Mouse (Mus musculus): ENCODE measurements around the gene Cep55. TPM values are rescaled to one million over a fixed set of nuclear protein-coding genes. Genes with fewer than 3 reads are reported as not detected.
A peak's percentile ranks its signal among the peaks of the same experiment; 100 is the strongest.

The Cep55 gene
- total RNA-seq, 2 experiments from 2014 or later = 10.0 to 11.0 TPM

DNA sequence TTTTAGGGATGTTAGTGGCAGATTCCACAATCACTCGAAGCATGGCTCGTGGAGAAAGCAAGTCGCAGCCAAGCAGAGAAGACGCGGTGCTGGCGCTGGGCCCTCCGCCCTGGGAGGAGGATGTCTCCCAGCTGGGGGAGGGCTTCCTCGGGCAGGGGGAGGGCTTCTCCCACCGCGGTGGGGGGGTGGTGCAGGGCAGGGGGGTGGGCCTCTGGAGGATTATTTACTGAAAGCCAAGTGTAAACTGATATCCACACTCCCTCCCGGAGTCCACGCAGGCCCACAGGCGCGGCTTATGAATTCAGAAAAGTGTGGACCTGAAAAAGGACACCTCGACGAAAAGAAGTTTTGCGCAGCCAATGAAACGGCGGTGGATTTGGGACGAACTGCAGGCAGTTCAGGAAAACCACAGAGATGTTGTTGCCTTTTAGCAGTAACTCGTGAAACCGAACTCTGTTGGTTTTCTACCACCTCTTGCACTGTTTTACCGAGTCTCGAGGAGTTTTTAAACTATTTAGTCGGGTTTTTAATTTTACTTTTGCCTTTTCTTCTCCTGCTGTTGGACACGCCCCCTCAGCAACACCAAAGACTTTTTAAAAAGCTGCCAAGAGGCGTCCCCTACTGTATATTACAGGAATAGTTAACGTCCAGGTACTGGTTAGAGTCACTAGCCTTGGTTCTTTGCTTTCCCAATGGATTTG lies 11.4 kb upstream of the Cep55 start, which contains the start of gene Myof:
Myof (minus strand) TSS at position 297 of the 701 bp plus-strand sequence.
- peak in 1 of 2 experiments; percentile 28 for DNase-seq (ENCODE audit: low spot score in 2 of 2)

- no peak for DNase-seq (ENCODE audit: low spot score in 2 of 2)
Measured at GRCm38 (mm10) chr19:38045198-38045597, 9.6 kb upstream of the Cep55 start.

DNA sequence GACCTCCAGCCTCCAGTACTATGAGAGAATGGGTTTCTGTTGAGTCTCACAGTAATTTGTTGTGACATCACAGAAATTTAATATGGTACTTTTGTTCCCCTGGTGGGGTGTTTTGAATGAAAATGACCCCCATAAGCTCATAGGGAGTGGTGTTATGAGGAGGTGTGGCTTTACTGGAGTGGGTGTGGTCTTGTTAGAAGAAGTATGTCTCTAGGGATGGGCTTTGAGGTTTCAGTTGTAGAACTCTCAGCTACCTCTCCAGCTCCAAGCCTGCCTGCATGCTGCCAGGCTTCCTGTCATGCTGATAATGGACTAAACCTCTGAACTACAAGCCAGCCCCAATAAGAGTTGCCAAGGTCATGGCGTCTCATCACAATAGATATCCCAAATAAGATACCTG lies 5.1 kb upstream of the Cep55 start:
- DNase-seq (ENCODE audit: low spot score in 2 of 2) = no peak

- DNase-seq (ENCODE audit: low spot score in 2 of 2) = no peak
Measured at GRCm38 (mm10) chr19:38053227-38054041, 1.4 kb upstream of the Cep55 start.

- DNase-seq (ENCODE audit: low spot score in 2 of 2) = peak in 1 of 2 experiments; percentile 41
Measured at GRCm38 (mm10) chr19:38054149-38054719, 577 bp upstream of the Cep55 start.

DNA sequence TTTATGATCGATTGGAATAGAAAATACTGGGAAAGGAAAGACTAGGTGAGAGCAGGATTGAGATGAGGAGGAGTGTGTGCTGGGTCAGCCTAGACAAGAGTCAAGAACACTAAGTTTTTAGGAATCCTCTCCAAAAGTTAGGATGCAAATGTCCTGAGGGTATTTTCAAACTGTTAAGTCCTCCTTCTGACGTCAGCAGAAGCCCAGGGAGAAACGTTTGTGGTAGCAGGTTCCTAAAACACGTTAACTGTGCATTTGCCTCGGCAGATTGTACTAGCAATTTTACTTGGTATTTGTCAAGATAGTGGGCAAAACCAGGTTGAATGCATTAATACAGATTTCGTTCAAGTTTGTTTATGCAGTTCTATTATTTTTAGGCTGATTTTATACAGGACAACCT lies 987 bp downstream of the Cep55 start:
- DNase-seq (ENCODE audit: low spot score in 2 of 2) = no peak

- DNase-seq (ENCODE audit: low spot score in 2 of 2) = no peak
Measured at GRCm38 (mm10) chr19:38056276-38056675, 1.5 kb downstream of the Cep55 start.

- DNase-seq (ENCODE audit: low spot score in 2 of 2) = no peak
Measured at GRCm38 (mm10) chr19:38056931-38057330, 2.1 kb downstream of the Cep55 start.

DNA sequence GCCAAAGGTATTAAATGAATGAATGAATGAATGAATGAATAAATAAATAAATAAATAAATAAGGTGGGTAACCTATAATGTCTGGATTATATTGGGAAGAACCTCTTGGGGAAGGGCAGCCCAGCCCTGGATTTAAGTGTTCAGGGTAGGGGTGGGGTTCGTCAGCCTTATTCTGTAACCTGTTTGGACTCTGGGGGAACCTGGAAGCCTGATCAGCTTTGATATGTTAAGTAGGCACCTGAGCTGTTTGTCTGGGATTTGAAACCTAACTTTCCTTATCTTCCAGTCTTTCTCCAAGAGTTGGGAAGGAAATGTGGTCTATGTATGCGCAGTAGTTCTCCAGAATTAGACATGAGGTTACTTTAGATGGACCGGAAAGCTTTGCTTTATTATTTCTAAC lies 8.4 kb downstream of the Cep55 start:
- no peak for DNase-seq (ENCODE audit: low spot score in 2 of 2)

- DNase-seq (ENCODE audit: low spot score in 2 of 2) = no peak
Measured at GRCm38 (mm10) chr19:38064051-38064450, 9.2 kb downstream of the Cep55 start.

- DNase-seq (ENCODE audit: low spot score in 2 of 2) = no peak
Measured at GRCm38 (mm10) chr19:38073226-38073625, 18.4 kb downstream of the Cep55 start.

- no peak for DNase-seq (ENCODE audit: low spot score in 2 of 2)
Measured at GRCm38 (mm10) chr19:38075051-38075450, 20.2 kb downstream of the Cep55 start.

- DNase-seq (ENCODE audit: low spot score in 2 of 2) = no peak
Measured at GRCm38 (mm10) chr19:38076251-38076650, 21.4 kb downstream of the Cep55 start.

DNA sequence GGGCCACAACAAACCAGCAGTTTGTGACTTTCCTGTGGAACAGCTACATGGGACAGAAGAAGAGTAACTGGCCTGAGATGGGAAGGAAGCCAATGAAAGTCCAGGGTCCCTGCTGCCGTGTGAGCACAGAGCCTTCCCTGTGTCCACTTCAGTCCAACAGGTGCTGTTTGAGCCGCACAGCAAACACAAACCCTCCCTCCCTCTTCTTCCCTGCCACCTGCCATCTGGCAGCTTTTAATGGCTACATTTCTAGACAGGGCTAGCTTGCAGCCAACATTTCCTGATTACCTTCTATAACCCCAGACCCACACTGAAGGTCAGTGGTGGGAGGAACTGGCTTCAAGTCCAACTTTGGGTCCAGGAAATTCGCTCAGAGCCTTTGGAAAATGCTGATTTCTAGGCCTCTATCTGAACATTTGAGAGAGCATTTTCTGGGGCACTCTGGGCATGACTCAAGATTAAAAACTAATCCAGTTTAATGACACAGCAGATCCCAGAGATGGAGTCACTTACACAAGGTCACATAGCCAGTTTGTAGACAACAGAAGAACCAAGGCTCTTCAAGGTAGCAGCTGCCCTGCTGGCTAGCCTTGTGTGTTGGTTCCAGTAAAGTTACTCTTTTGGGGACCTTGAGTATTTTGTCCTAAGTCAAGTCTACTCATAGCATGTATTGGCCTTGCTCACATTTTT lies 23.2 kb downstream of the Cep55 start:
- no peak for DNase-seq (ENCODE audit: low spot score in 2 of 2)

GRCm38 (mm10) chr19:38081361-38081760 lies 26.6 kb downstream of the Cep55 start:
- DNase-seq (ENCODE audit: low spot score in 2 of 2) = no peak

- no peak for DNase-seq (ENCODE audit: low spot score in 2 of 2)
Measured at GRCm38 (mm10) chr19:38082931-38083525, 28.2 kb downstream of the Cep55 start.

DNA sequence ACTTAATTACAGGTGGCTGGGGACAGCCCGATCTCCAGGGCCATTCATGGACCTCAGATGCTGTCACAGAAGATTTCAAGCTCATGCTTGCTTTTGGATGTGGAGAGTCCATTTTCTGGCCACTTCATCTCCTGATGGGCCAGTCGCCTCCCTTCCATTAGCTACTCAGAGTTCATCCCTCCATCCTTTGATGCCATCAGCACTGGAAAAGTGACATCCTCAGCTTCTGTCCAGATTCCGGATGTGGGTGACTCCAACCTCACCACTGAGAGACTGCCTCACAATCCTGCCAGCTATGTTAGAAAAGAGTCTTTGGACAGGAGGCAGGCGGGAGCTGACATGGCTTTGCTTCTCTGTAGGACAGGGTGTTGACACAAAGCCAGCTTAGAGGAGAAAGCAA lies 31.0 kb downstream of the Cep55 start:
- no peak for DNase-seq (ENCODE audit: low spot score in 2 of 2)

DNA sequence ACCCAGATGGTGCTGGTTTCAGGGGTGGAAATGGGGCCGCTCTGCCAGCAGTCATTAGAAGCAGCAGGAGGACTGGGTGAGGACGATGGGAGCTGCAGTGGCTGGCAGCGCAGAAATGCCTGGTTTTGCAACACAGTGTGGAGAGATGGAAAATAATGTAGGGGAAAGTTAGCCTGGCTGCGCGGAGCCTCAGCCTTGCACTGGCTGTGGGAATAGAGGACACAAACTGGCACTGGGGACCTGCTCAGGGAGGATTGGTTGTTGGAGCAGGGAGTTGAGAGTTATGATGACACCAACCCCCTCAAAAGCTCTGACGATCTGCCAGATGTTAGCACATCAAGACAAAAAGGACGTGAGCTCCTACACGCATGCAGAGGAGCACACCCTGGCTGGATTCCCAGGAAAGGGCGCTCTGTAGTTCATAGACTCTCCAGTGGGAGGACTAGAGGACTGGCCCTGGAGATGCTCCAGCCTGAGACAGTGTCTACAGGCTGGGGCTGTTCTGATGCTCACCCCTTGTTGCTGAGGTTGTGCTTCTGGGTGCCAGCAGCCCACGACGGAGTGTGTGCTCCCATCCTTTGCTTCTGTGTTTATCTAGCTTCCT lies 32.2 kb downstream of the Cep55 start:
- DNase-seq (ENCODE audit: low spot score in 2 of 2) = no peak

GRCm38 (mm10) chr19:38089358-38089757 lies 34.5 kb downstream of the Cep55 start:
- DNase-seq (ENCODE audit: low spot score in 2 of 2) = no peak

DNA sequence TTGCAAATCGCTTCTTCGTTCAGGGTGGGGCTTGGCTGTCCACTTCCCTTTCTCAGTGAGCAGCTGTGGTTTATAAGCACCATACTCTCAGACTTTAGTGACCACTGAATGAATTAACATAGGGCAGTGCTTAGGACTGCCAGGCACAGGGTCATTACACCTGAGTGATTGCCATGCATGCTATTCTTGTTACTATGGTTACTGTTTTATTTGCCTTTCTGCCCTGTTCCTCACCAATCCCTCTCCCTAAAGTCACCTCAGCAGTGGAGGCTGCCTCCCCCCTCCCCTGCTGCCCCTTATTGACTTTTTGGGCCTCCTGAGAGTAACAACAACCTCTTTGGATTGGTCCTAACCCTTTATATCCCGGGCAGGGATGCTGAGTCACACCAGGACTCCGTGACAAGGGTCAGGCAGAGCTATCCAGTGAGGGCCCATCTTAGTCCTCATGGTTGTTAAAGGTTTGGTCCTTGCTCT lies 36.7 kb downstream of the Cep55 start:
- no peak for DNase-seq (ENCODE audit: low spot score in 2 of 2)

DNA sequence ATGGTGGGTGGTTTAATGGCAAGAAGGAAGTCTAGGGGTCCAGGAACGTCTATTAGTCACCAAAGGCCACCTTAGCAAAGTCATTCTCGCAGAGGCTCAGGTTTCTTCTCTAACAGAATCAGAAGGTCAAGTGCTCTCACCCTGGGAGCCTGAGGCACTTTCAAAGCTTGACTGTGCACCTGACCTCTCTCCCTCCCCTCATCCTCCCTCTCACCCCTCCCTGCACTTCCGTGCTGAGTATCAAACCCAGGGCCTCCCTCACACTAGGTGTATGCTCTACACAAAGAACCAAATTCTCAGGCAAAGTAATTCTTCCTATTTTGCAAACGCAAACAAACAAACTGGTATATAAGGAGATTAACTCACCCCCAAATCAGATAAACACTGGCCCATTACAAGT lies 41.4 kb downstream of the Cep55 start:
- no peak for DNase-seq (ENCODE audit: low spot score in 2 of 2)
